Mouse (Mus musculus): ENCODE measurements around the gene Zfp871.

- no peak for TF ChIP-seq CTCF (IDR thresholded peaks at IDR 0.05; ENCODE audit: borderline replicate concordance, insufficient read depth, low read depth, low read length)
- TF ChIP-seq POLR2A (IDR thresholded peaks at IDR 0.05; ENCODE audit: borderline replicate concordance, insufficient read depth, low read length): no peak
These were observed 21.7 kb downstream of the Zfp871 start for GRCm38 (mm10) chr17:32766422-32766821.

Data from cerebellum, adult 2 months (tissue).